Mouse (Mus musculus) liver, embryonic 14.5 days (tissue): ENCODE results near the gene Crhbp. TPM values are rescaled to one million over a fixed set of nuclear protein-coding genes. Genes with fewer than 3 reads are reported as not detected.

Source experiments
- ATAC-seq: fragments of 200-750 bp; cut with Nextera tagmentation; 2 replicates; pipeline ENCODE4 v1.8.0; 2017; ENCODE audit warnings: moderate number of reproducible peaks, mild to moderate bottlenecking, moderate library complexity; ENCODE audit not compliant: insufficient read depth
- DNase-seq, 3 experiments: peaks; one replicate each; pipeline ENCODE4 v3.0.0-alpha.2; 2012 to 2013; ENCODE audit warnings: low read depth in 3 of 3, low spot score in 3 of 3
- H3K27ac ChIP-seq: fragments of 300-500 bp; sonication (generic); 2 replicates; pipeline ENCODE4 v1.5.1; 2014; ENCODE audit warnings: moderate library complexity, mild to moderate bottlenecking, control low read depth, inconsistent platforms
- H3K27me3 ChIP-seq: fragments of 300-500 bp; sonication (generic); 2 replicates; pipeline ENCODE4 v1.6.1; 2014; ENCODE audit warnings: mild to moderate bottlenecking, low read length, moderate library complexity; ENCODE audit not compliant: control insufficient read depth, insufficient read depth
- H3K36me3 ChIP-seq: fragments of 300-500 bp; sonication (generic); replicated peaks from 2 replicates; pipeline ENCODE4 v1.6.1; 2014; ENCODE audit warnings: low read depth; ENCODE audit not compliant: control insufficient read depth, insufficient read depth
- H3K4me1 ChIP-seq, 2 experiments: fragments of 200-500 bp in 1 of 2; fragments of 300-500 bp in 1 of 2; sonication (generic) in 1 of 2; replicated peaks; 2 replicates each; pipeline ENCODE4 v1.6.1; 2012 to 2014; ENCODE audit warnings: antibody characterized with exemption in 1 of 2, inconsistent platforms in 1 of 2, low read length in 1 of 2; ENCODE audit not compliant: control insufficient read depth in 2 of 2, insufficient read depth in 2 of 2
- H3K4me2 ChIP-seq: fragments of 300-500 bp; sonication (generic); 2 replicates; pipeline ENCODE4 v1.6.1; 2014; ENCODE audit warnings: low read depth, mild to moderate bottlenecking, control low read depth, moderate library complexity
- H3K4me3 ChIP-seq, 2 experiments: fragments of 200-500 bp in 1 of 2; fragments of 300-500 bp in 1 of 2; sonication (generic) in 1 of 2; 2 replicates each; pipeline ENCODE4 v1.5.1; 2012 to 2014; ENCODE audit warnings: low read depth in 2 of 2, low read length in 2 of 2, mild to moderate bottlenecking in 2 of 2, control low read depth in 1 of 2, inconsistent platforms in 1 of 2, moderate library complexity in 1 of 2; ENCODE audit not compliant: insufficient read depth in 1 of 2
- H3K9ac ChIP-seq: fragments of 300-500 bp; sonication (generic); replicated peaks from 2 replicates; pipeline ENCODE4 v1.6.1; 2014; ENCODE audit warnings: mild to moderate bottlenecking, control low read depth, moderate library complexity
- H3K9me3 ChIP-seq: fragments of 300-500 bp; sonication (generic); 2 replicates; pipeline ENCODE4 v1.6.1; 2016; ENCODE audit warnings: low read length, mixed read lengths; ENCODE audit not compliant: control insufficient read depth
- CTCF ChIP-seq: IDR thresholded peaks from 2 replicates; pipeline ENCODE4 v1.5.1; 2016; ENCODE audit warnings: antibody characterized with exemption, low read depth, control low read depth
- EP300 ChIP-seq: IDR thresholded peaks from 2 replicates; pipeline ENCODE4 v1.6.1; 2016; ENCODE audit warnings: antibody characterized with exemption, low read depth
- WGBS: fragments of 180-500 bp; shearing (Covaris S2); extraction: QIAGEN DNeasy Blood & Tissue Kit; methylation state at CpG from one replicate; pipeline ENCODE4 v1.1.7; 2014; ENCODE audit not compliant: insufficient replicate concordance; 5-methylcytosine and 5-hydroxymethylcytosine counted together
- polyA plus RNA-seq, 2 experiments: library from polyadenylated mRNA; depleted of rRNA in 1 of 2; stranded (reverse) in 1 of 2; unstranded in 1 of 2; fragments of >200 nt; fragmentation: Nextera tagmentation in 1 of 2; extraction: Ambion mirVana in 1 of 2; gene quantifications; 2 replicates each; pipeline versions ENCODE4 v1.2.1 to v1.2.3; 2012 to 2014

Gene Crhbp
- polyA plus RNA-seq, 2 experiments: 0.04 TPM; not detected in 1

DNA sequence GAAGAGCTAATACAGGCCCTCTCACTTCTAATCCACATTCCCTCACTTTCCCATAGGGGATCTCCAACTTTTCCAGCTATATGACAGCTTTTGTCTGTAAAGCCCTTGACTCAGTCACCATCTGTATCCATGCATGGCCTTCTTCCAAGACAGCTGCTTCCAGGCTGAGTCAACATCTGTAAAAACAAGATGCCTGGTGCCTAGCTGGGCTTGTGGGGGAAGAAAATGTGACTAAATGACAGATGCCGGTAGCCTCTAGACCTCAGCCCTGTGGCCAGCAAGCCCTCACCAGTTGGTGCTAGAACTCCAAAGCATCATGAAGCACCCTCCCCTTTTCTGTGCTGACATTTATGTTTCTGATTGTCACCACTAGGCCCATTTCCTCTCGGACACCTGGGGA is 6.8 kb upstream of the Crhbp start:
- Histone ChIP-seq H3K27ac (no peak overlapping the region), H3K9ac (no peak overlapping the region), H3K4me2 (no peak overlapping the region), H3K9me3 (no peaks in the 10 kb centered on the region), H3K27me3 (no peaks in the 10 kb centered on the region), H3K4me3 (no peak overlapping the region), H3K36me3 (no peaks in the 10 kb centered on the region), H3K4me1 (no peaks in the 10 kb centered on the region)
- TF ChIP-seq EP300 (no peak), CTCF (no peak)
- 55% methylated on average over 2 of the region's 2 CpGs for WGBS
- ATAC-seq: no peak
- no peak for DNase-seq

DNA sequence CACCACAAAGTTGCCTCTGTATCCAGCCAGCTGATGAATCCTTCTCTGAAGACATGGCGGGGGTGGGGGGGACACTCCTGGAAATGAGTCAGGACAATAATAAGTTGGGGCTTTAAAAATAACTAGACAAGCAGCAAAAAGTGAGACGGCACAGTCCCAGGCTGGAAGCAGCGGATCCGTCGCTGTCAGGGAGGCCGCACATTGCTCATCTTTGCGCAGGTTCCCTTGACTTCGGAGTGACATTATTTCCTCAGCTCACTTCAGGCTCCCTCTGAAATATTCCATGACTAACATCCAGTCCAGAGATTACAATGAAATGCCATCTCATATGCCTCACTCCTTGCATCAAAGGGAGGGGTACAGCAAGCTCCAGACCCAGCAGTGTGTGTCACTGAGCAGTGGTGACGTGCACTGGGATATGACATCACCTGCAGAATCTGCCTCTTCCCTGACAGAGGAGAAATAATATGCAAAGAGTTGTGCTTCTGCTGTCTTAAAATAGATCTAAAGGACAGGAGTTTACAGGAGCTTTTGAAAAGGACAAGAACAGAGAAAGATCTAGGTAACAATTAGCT is 6.0 kb upstream of the Crhbp start:
- Histone ChIP-seq H3K9me3 (no peaks in the 10 kb centered on the region), H3K27me3 (no peaks in the 10 kb centered on the region), H3K9ac (no peak overlapping the region), H3K4me2 (no peak overlapping the region), H3K4me1 (no peaks in the 10 kb centered on the region), H3K36me3 (no peaks in the 10 kb centered on the region), H3K27ac (no peak overlapping the region), H3K4me3 (no peak overlapping the region)
- no peak for TF ChIP-seq EP300
- no peak for TF ChIP-seq CTCF
- ATAC-seq (no peak), DNase-seq (no peak)
- WGBS: 82% methylated on average over 9 of the region's 9 CpGs

DNA sequence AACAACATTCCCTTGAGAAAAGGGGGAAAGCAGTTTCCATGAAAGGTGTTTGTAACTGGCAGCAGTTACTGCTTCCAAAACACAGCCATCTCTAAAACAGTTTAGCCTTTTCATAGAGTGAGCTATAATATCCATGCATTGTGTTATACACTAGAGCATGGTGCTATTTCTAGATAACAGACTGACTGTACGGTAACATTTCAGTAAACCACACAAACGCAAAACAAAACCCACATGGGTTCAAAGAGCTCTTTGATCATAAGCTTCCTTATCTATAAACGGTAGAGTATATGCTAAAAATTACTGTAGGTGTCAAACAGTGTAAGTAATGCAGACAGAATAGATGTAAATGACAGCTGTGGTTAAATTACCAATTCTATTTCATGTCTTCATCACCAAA is 5.0 kb upstream of the Crhbp start:
- TF ChIP-seq EP300 (no peak), CTCF (no peak)

DNA sequence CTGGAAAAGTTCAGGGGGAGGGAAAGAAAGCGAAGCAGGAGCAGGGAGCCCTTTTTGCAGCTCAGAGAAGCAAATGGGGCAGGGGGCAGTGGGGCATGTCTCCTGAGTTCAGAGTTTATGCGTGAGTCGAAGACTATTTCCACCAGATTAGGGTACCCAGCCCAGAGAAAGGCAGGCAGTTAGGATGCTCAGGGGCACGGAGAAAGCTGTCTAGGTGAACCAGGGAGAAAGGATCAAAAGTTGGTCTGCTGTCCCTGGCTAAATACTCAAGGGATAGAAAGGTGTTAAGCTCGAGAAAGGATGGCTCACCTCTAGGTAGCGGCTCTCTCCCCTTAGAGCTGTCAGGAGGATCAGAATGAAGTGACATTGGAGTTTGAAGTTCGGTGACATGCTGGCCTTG is 433 bp downstream of the Crhbp start:
- H3K9ac ChIP-seq: no peak overlapping the region
- H3K4me1 ChIP-seq: no peaks in the 10 kb centered on the region
- H3K4me2 ChIP-seq: no peak overlapping the region
- no peak for TF ChIP-seq CTCF
- TF ChIP-seq EP300: no peak
- no peaks in the 10 kb centered on the region for H3K36me3 ChIP-seq
- no peak overlapping the region for H3K4me3 ChIP-seq
- no peak overlapping the region for H3K27ac ChIP-seq
- H3K9me3 ChIP-seq: no peaks in the 10 kb centered on the region
- peaks cover 33% of the 10 kb centered on the region for H3K27me3 ChIP-seq
- WGBS: 8% methylated on average over 7 of the region's 7 CpGs
- no peak for DNase-seq
- ATAC-seq: no peak

More for the DNA sequence above, 5.0 kb upstream of the Crhbp start:
- DNase-seq (no peak), ATAC-seq (no peak)
- Histone ChIP-seq H3K36me3 (no peaks in the 10 kb centered on the region), H3K4me2 (no peak overlapping the region), H3K4me3 (no peak overlapping the region), H3K27me3 (peaks cover 8% of the 10 kb centered on the region), H3K4me1 (no peaks in the 10 kb centered on the region), H3K27ac (no peak overlapping the region), H3K9me3 (no peaks in the 10 kb centered on the region), H3K9ac (no peak overlapping the region)
- WGBS: 16% methylated on average over 3 of the region's 3 CpGs

DNA sequence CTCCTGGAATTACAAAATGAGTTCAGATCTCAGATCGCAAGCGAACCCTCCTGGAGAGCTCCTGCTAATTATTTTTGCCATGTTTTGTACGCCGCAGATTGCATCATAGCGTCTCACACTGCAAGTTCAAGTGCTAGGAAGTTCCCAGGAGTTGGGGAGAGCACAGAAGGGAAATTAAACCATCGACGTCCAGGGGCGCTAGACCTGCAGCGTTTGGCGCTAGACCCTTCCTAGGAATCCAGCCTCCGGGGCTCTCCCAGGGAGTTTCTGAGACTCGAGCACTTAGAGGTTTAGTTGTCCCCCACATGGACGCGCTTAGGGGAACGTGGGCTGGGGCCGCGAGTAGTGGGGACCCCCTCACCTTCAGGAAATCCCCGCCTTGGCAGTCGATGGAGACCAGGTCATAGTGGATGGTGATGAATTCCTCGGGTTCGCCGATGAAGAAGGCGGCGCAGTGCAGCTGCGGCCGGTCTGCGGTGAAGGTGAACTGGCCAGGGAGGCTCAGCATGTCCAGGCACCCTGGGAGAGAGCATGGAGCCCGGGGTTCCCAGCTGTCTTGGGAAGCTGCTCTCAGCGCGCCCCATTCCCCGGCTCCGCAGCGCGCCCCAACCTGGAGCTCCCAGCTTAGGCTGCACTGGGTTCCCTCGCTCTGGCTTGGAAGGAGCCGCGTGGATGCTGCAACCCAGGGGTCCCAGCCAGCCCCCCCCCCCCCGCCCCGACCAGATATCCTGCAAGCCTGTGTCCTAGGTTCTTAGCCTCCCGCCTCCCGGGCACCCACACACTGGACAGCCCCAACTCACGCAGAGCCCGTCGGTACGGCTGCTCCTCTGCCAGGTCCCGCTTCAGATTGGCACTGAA is 1.1 kb downstream of the Crhbp start:
- Histone ChIP-seq H3K27ac (no peak overlapping the region), H3K9ac (no peak overlapping the region), H3K4me2 (peak overlapping the region; percentile 32), H3K4me1 (no peaks in the 10 kb centered on the region), H3K36me3 (no peaks in the 10 kb centered on the region), H3K9me3 (no peaks in the 10 kb centered on the region), H3K27me3 (peaks cover 33% of the 10 kb centered on the region), H3K4me3 (no peak overlapping the region; a peak in 1 of 4 replicates)
- DNase-seq (no peak), ATAC-seq (no peak)
- 4% methylated on average over 46 of the region's 46 CpGs for WGBS
- TF ChIP-seq CTCF: 0 out of 2 replicates have a peak, but pooled peaks have one; percentile 7
- TF ChIP-seq EP300: no peak
